Mouse (Mus musculus) embryonic facial prominence, embryonic 11.5 days (tissue): ENCODE results near the gene Ndufaf4. TPM values are rescaled to one million over a fixed set of nuclear protein-coding genes. Genes with fewer than 3 reads are reported as not detected.
A peak's percentile ranks its signal among the peaks of the same experiment; 100 is the strongest.

ENCODE experiments used
- ATAC-seq: fragments of 200-750 bp; cut with Nextera tagmentation; replicated peaks from 2 replicates; pipeline ENCODE4 v1.8.0; 2017; ENCODE audit warnings: low read depth; ENCODE audit not compliant: insufficient number of reproducible peaks, low FRiP score, low TSS enrichment
- DNase-seq: peaks from one replicate; pipeline ENCODE4 v3.0.0-alpha.2; 2015; ENCODE audit warnings: low spot score
- H3K27ac ChIP-seq: fragments of 300-500 bp; sonication (generic); replicated peaks from 2 replicates; pipeline ENCODE4 v1.5.1; 2014; ENCODE audit warnings: mild to moderate bottlenecking, low read depth, low read length, control low read depth
- H3K27me3 ChIP-seq: fragments of 300-500 bp; sonication (generic); 2 replicates; pipeline ENCODE4 v1.6.1; 2014; ENCODE audit warnings: mild to moderate bottlenecking, low read length, moderate library complexity, mixed read lengths; ENCODE audit not compliant: control insufficient read depth, insufficient read depth
- H3K36me3 ChIP-seq: fragments of 300-500 bp; sonication (generic); replicated peaks from 2 replicates; pipeline ENCODE4 v1.6.1; 2014; ENCODE audit warnings: low read depth, mild to moderate bottlenecking, low read length, moderate library complexity, mixed read lengths; ENCODE audit not compliant: control insufficient read depth, insufficient read depth
- H3K4me1 ChIP-seq: fragments of 300-500 bp; sonication (generic); 2 replicates; pipeline ENCODE4 v1.6.1; 2014; ENCODE audit warnings: low read length, mixed read lengths; ENCODE audit not compliant: control insufficient read depth, insufficient read depth
- H3K4me2 ChIP-seq: fragments of 300-500 bp; sonication (generic); 2 replicates; pipeline ENCODE4 v1.6.1; 2014; ENCODE audit warnings: low read depth, mild to moderate bottlenecking, control low read depth, low read length, moderate library complexity
- H3K4me3 ChIP-seq: fragments of 300-500 bp; sonication (generic); 2 replicates; pipeline ENCODE4 v1.5.1; 2014; ENCODE audit warnings: low read depth, low read length, control low read depth
- H3K9ac ChIP-seq: fragments of 300-500 bp; sonication (generic); replicated peaks from 2 replicates; pipeline ENCODE4 v1.6.1; 2014; ENCODE audit warnings: mild to moderate bottlenecking, control low read depth, low read length
- H3K9me3 ChIP-seq: fragments of 300-500 bp; sonication (generic); replicated peaks from 2 replicates; pipeline ENCODE4 v1.6.1; 2016; ENCODE audit warnings: mild to moderate bottlenecking, low read length, inconsistent platforms, mixed read lengths; ENCODE audit not compliant: control insufficient read depth
- WGBS: fragments of 180-500 bp; shearing (Covaris S2); extraction: QIAGEN DNeasy Blood & Tissue Kit; methylation state at CpG from one replicate; pipeline ENCODE4 v1.1.7; 2014; 5-methylcytosine and 5-hydroxymethylcytosine counted together
- polyA plus RNA-seq: library from polyadenylated mRNA; unstranded; fragments of >200 nt; fragmentation: Nextera tagmentation; extraction: Ambion mirVana; gene quantifications from 2 replicates; pipeline ENCODE4 v1.2.1, GENCODE M21; 2014

Ndufaf4 gene
- polyA plus RNA-seq, 1 experiment from 2014 or later: 75.5 TPM

DNA sequence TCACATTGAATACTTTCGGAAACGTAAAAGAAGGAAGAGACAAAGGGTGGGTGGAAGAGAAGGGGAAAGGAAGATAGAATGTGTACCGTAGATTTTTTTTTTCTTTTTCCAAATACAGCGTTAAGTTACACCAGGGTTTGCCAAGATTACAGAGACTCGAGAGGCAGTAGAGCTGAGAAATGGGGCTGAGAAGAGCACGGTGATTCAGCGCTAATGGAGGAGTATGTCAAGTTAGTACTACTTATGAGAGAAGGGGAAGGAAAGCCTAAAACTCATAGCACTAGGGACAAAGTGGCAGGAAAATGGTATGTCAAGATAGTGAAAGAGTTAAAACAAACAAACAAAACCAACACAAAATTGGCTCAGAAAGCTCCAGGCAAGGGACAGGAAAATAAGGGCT, 532 bp upstream of the Ndufaf4 start:
- Histone ChIP-seq H3K4me2 (peak overlapping the region; percentile 62), H3K27ac (no peak overlapping the region), H3K4me3 (peak overlapping the region; percentile 81), H3K9me3 (no peaks in the 10 kb centered on the region), H3K9ac (peak overlapping the region; percentile 10; the same call in 1 of the 2 replicates), H3K36me3 (peaks cover 3% of the 10 kb centered on the region; the same call in 1 of the 2 replicates), H3K27me3 (no peaks in the 10 kb centered on the region), H3K4me1 (no peaks in the 10 kb centered on the region)
- DNase-seq (no peak), ATAC-seq (no peak)
- 23% methylated on average over 7 of the region's 7 CpGs for WGBS

DNA sequence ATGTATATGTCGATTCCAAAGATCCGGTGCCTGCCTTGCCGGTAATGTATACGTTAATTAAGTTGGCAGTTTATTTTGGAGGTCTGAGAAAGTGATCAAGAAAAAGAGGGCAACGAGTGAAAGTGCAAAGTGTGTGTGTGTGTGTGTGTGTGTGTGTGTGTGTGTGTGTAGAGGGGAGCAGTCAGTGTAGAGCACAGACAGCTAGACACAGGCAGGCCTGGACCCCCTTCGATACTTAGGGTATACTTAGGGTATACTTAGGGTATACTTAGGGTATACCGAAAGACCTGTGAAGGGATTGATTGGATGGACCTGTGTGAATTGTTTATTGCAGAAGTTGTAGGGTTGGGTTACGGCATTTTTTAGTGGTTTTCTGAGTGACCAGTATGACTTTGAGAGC, 753 bp downstream of the Ndufaf4 start:
- H3K4me3 ChIP-seq: peak overlapping the region; percentile 81
- DNase-seq: no peak
- peak; percentile 58; the same call in 1 of the 2 replicates for ATAC-seq
- peak overlapping the region; percentile 36 for H3K4me2 ChIP-seq
- H3K4me1 ChIP-seq: no peaks in the 10 kb centered on the region
- no peak overlapping the region for H3K9ac ChIP-seq
- H3K9me3 ChIP-seq: no peaks in the 10 kb centered on the region
- no peak overlapping the region for H3K27ac ChIP-seq
- WGBS: 30% methylated on average over 8 of the region's 8 CpGs
- H3K27me3 ChIP-seq: no peaks in the 10 kb centered on the region
- peaks cover 3% of the 10 kb centered on the region for H3K36me3 ChIP-seq

- Histone ChIP-seq H3K4me1 (no peaks in the 10 kb centered on the region), H3K36me3 (peaks cover 3% of the 10 kb centered on the region), H3K9me3 (no peaks in the 10 kb centered on the region), H3K27ac (no peak overlapping the region), H3K9ac (no peak overlapping the region), H3K4me3 (peak overlapping the region; percentile 81), H3K27me3 (no peaks in the 10 kb centered on the region), H3K4me2 (peak overlapping the region; percentile 36)
- 28% methylated on average over 4 of the region's 4 CpGs for WGBS
- ATAC-seq: no peak
- DNase-seq: no peak
Observed at GRCm38 (mm10) chr4:24899146-24899545, 1.3 kb downstream of the Ndufaf4 start.

DNA sequence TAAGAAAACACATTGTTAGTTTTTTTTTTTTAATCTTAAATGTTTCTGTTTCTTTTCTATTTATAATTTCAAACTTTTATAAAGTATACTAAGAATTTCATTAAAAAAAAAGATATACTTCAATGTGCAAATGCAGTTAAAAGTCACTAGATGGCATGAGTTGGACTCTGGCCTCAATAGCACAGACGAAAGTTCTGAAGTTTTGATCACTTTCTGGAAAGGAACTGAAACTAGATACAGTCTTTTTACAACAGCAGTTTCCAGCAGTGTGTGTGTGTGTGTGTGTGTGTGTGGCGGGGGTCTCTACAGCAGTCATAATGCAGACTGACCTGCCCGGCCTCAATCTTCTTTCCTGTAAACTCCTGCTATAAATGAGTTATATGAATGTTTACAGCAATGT, 9.9 kb downstream of the Ndufaf4 start:
- Histone ChIP-seq H3K9me3 (no peaks in the 10 kb centered on the region), H3K4me1 (no peaks in the 10 kb centered on the region), H3K4me2 (no peak overlapping the region), H3K27ac (no peak overlapping the region), H3K4me3 (no peak overlapping the region), H3K9ac (no peak overlapping the region), H3K27me3 (no peaks in the 10 kb centered on the region), H3K36me3 (no peaks in the 10 kb centered on the region; the same call in 1 of the 2 replicates)
- DNase-seq (peak; percentile 8), ATAC-seq (no peak)
- 66% methylated on average over 3 of the region's 3 CpGs for WGBS

- no peak overlapping the region for H3K4me3 ChIP-seq
- no peak for DNase-seq
- no peak for ATAC-seq
- H3K4me2 ChIP-seq: no peak overlapping the region
- no peak overlapping the region for H3K27ac ChIP-seq
- no peak overlapping the region for H3K9ac ChIP-seq
- no peaks in the 10 kb centered on the region for H3K27me3 ChIP-seq
- no peaks in the 10 kb centered on the region for H3K36me3 ChIP-seq
- H3K4me1 ChIP-seq: no peaks in the 10 kb centered on the region
- no peaks in the 10 kb centered on the region for H3K9me3 ChIP-seq
- WGBS: 91% methylated on average over 2 of the region's 2 CpGs
Observed at GRCm38 (mm10) chr4:24915631-24916030, 17.7 kb downstream of the Ndufaf4 start.

DNA sequence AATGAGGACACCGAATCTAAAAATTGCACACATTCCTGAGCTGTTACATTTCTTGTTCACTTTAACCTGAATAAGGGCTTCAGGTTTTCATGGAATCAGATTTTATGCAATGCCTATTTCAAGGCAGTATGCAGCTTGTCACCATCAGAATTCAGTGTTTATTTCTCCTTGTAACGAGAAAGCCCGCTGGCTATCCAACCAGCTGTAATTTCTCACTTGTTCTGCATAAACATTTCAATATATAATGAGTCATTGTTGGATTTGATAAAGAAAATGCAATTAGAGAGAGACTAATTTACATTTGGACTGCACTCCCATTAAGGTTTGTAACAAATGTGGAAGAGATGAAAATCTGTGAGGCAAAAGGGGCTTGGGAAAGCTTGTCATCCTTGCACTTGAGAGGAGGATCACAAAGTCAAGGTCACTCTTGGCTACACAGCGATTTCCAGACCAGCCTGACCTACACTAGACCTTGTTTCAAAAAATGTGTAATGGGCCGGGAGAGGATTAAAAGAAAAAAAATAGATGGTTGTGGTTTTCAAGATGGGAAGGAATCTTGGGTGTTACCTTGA, 22.2 kb downstream of the Ndufaf4 start:
- H3K27me3 ChIP-seq: no peaks in the 10 kb centered on the region
- WGBS: 82% methylated on average over 5 of the region's 5 CpGs
- no peaks in the 10 kb centered on the region for H3K9me3 ChIP-seq
- no peak overlapping the region for H3K9ac ChIP-seq
- H3K4me1 ChIP-seq: no peaks in the 10 kb centered on the region
- H3K4me2 ChIP-seq: no peak overlapping the region
- H3K4me3 ChIP-seq: no peak overlapping the region
- ATAC-seq: no peak
- no peaks in the 10 kb centered on the region for H3K36me3 ChIP-seq
- DNase-seq: no peak
- no peak overlapping the region for H3K27ac ChIP-seq

- Histone ChIP-seq H3K36me3 (no peaks in the 10 kb centered on the region), H3K4me3 (no peak overlapping the region), H3K9me3 (no peaks in the 10 kb centered on the region), H3K9ac (no peak overlapping the region), H3K27me3 (no peaks in the 10 kb centered on the region), H3K4me2 (no peak overlapping the region), H3K27ac (no peak overlapping the region), H3K4me1 (no peaks in the 10 kb centered on the region)
- DNase-seq (no peak), ATAC-seq (no peak)
- 77% methylated on average over 2 of the region's 2 CpGs for WGBS
Observed at GRCm38 (mm10) chr4:24924726-24925125, 26.8 kb downstream of the Ndufaf4 start.

DNA sequence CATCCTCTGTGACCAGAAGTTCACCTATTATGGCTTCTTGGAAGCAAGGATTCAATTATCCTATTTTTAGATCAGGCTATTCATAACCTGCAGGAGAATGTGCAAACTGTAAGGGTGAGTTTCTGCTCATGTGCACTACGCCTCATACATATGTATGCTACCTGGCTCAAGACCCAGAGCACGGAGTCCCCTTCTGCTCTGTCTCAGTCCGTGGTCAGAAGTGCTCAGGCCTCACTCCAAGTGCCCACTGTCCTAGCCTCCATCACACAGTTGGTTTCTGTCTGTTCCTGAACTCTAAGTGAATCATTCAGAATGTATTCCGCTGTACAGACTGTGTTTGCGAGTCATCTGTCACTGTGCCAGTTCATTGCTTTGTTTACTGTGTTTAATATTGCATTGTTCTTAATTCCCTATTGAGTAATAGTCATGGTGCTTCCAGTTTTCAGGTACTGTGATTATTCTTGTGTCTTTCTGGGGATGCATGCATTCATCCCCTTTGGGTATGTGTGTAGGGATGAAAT, 30.4 kb downstream of the Ndufaf4 start:
- no peak for DNase-seq
- ATAC-seq: no peak
- Histone ChIP-seq H3K4me3 (no peak overlapping the region), H3K9ac (no peak overlapping the region), H3K27ac (no peak overlapping the region), H3K4me2 (no peak overlapping the region), H3K9me3 (no peaks in the 10 kb centered on the region), H3K36me3 (no peaks in the 10 kb centered on the region), H3K4me1 (no peaks in the 10 kb centered on the region), H3K27me3 (no peaks in the 10 kb centered on the region)
- WGBS: 95% methylated on average over 5 of the region's 5 CpGs
